Mouse (Mus musculus) v-Abl transformed pro-B cells (cell line): ENCODE data around the gene Sf1.

Experiments used
- in situ Hi-C, 2 experiments: fragments of 400-800 bp; cut with MboI; formaldehyde crosslinking; loops; one replicate each; pipeline ENCODE4 v1.15.1; 2025; ENCODE audit not compliant: unreplicated experiment in 2 of 2

Sf1 gene

GRCm38 (mm10) chr19:6340524-6341452 lies 22.7 kb upstream of the Sf1 start, which contains the start of gene Map4k2:
Map4k2 (plus strand) TSS chr19:6341135.
- in situ Hi-C loops: no loop called here

- in situ Hi-C loops: no loop called here
Observed at GRCm38 (mm10) chr19:6341453-6342077, 21.9 kb upstream of the Sf1 start.

- in situ Hi-C loops: no loop called here
Observed at GRCm38 (mm10) chr19:6342276-6342933, 21.1 kb upstream of the Sf1 start.

- in situ Hi-C loops: no loop called here
Observed at GRCm38 (mm10) chr19:6343066-6343925, 20.2 kb upstream of the Sf1 start.

GRCm38 (mm10) chr19:6343996-6344395 lies 19.5 kb upstream of the Sf1 start:
- in situ Hi-C loops: no loop called here

- in situ Hi-C loops: no loop called here
Observed at GRCm38 (mm10) chr19:6346023-6346422, 17.5 kb upstream of the Sf1 start.

GRCm38 (mm10) chr19:6346661-6347060 lies 16.8 kb upstream of the Sf1 start:
- in situ Hi-C loops: no loop called here

- in situ Hi-C loops: no loop called here
Observed at GRCm38 (mm10) chr19:6347615-6348014, 15.9 kb upstream of the Sf1 start.

GRCm38 (mm10) chr19:6348717-6349116 lies 14.8 kb upstream of the Sf1 start:
- in situ Hi-C loops: no loop called here

- in situ Hi-C loops: no loop called here
Observed at GRCm38 (mm10) chr19:6349215-6349983, 14.1 kb upstream of the Sf1 start.

GRCm38 (mm10) chr19:6351431-6352106 lies 11.9 kb upstream of the Sf1 start:
- in situ Hi-C loops: no loop called here

GRCm38 (mm10) chr19:6352107-6352505 lies 11.4 kb upstream of the Sf1 start:
- in situ Hi-C loops: no loop called here

GRCm38 (mm10) chr19:6354030-6354429 lies 9.5 kb upstream of the Sf1 start:
- in situ Hi-C loops: no loop called here

GRCm38 (mm10) chr19:6361291-6361690 lies 2.2 kb upstream of the Sf1 start:
- in situ Hi-C loops: no loop called here

- in situ Hi-C loops: no loop called here
Observed at GRCm38 (mm10) chr19:6363091-6363410, 439 bp upstream of the Sf1 start.

GRCm38 (mm10) chr19:6364317-6364725 lies 831 bp downstream of the Sf1 start:
- in situ Hi-C loops: no loop called here

- in situ Hi-C loops: loop anchor here in 1 of 2 experiments (5.0 kb wide), 1 partner anchor 37 kb away; no protein-coding TSS in a partner anchor
Observed at GRCm38 (mm10) chr19:6364842-6365241, 1.4 kb downstream of the Sf1 start.

- in situ Hi-C loops: no loop called here
Observed at GRCm38 (mm10) chr19:6370175-6370574, 6.7 kb downstream of the Sf1 start.

GRCm38 (mm10) chr19:6372433-6372832 lies 8.9 kb downstream of the Sf1 start:
- in situ Hi-C loops: no loop called here
